22 mouse cellular contexts compared by ENCODE assay signal in genomic region chr12:83392011-83392410, GRCm38 (mm10).
DNase-seq lines count a peak whose midpoint lies in the region; ATAC-seq and TF ChIP-seq lines count a peak whose summit lies in the region.
"Had no signal": no experiment of that assay in that cellular context is flagged by ENCODE, and none has a peak within 500 bp of the region (broad histone marks: within the 10 kb centered on the region; RNA-seq: fewer than 3 reads in every experiment).

No protein-coding gene starts in this region.

- no peak overlapping the region for H3K9ac ChIP-seq in midbrain, embryonic 11.5 days (ENCODE audit: low read length)
- H3K9ac ChIP-seq: embryonic facial prominence, embryonic 13.5 days; embryonic facial prominence, embryonic 15.5 days; forebrain, embryonic 12.5 days had no signal

- ATAC-seq in midbrain, embryonic 11.5 days (ENCODE audit: low FRiP score), result no peak
- ATAC-seq: forebrain, embryonic 14.5 days; forebrain, embryonic 16.5 days had no signal

- no peaks in the 10 kb centered on the region for H3K4me1 ChIP-seq in midbrain, embryonic 11.5 days (ENCODE audit: control insufficient read depth, insufficient read depth, low read length)
- H3K4me1 ChIP-seq: embryonic facial prominence, embryonic 13.5 days; embryonic facial prominence, embryonic 15.5 days had no signal

- TF ChIP-seq CTCF in brain, embryonic 14.5 days (IDR thresholded peaks at IDR 0.05; ENCODE audit: borderline replicate concordance, extremely low read depth, insufficient read depth, insufficient read length), result no peak

- H3K4me3 ChIP-seq in midbrain, embryonic 11.5 days (ENCODE audit: low read depth, low read length), result no peak overlapping the region
- H3K4me3 ChIP-seq: embryonic facial prominence, embryonic 13.5 days; embryonic facial prominence, embryonic 15.5 days; erythroblast, embryonic 14.5 days; forebrain, embryonic 10.5 days; forebrain, embryonic 12.5 days had no signal

- no peak for TF ChIP-seq POLR2A in brain, embryonic 14.5 days (IDR thresholded peaks at IDR 0.05; ENCODE audit: borderline replicate concordance, extremely low read depth, insufficient read depth, insufficient read length, poor library complexity, severe bottlenecking)

- no peaks in the 10 kb centered on the region for H3K9me3 ChIP-seq in midbrain, embryonic 11.5 days (ENCODE audit: control insufficient read depth, low read length)
- H3K9me3 ChIP-seq: embryonic facial prominence, embryonic 13.5 days; embryonic facial prominence, embryonic 15.5 days; forebrain, embryonic 10.5 days; forebrain, embryonic 12.5 days had no signal

- DNase-seq in adrenal gland, adult 2 months, result peak; percentile 43
- no peak for DNase-seq in adrenal gland, adult 8-10 months
- peak; percentile 43 for DNase-seq in adrenal gland, postnatal 14 days
- DNase-seq in adrenal gland, postnatal 25 days, result no peak
- DNase-seq in brain, embryonic 14.5 days (ENCODE audit: low read depth), result peak; percentile 37
- peak; percentile 37 for DNase-seq in retina, postnatal 1 day
- DNase-seq in midbrain, embryonic 11.5 days (ENCODE audit: low spot score, missing footprints), result no peak
- no peak for DNase-seq in yolk sac, embryonic 10.5 days (ENCODE audit: low spot score)
- DNase-seq: cerebellum, adult 11 months; cerebellum, adult 18-20 months; cerebellum, adult 8-10 months; cerebellum, adult 9-11 months; cerebellum, postnatal 14 days; cerebellum, postnatal 36 days; embryo, embryonic 11 days had no signal

- no peak overlapping the region for H3K4me2 ChIP-seq in midbrain, embryonic 11.5 days
- H3K4me2 ChIP-seq: embryonic facial prominence, embryonic 13.5 days; embryonic facial prominence, embryonic 15.5 days; forebrain, embryonic 12.5 days had no signal

- H3K27me3 ChIP-seq in midbrain, embryonic 11.5 days (ENCODE audit: control insufficient read depth, insufficient read depth, low read length), result no peaks in the 10 kb centered on the region
- H3K27me3 ChIP-seq: embryonic facial prominence, embryonic 13.5 days; embryonic facial prominence, embryonic 15.5 days; forebrain, embryonic 12.5 days had no signal

- 89% methylated on average over 16 of the region's 16 CpGs for WGBS in midbrain, embryonic 11.5 days

- H3K27ac ChIP-seq in midbrain, embryonic 11.5 days (ENCODE audit: low read depth, low read length), result no peak overlapping the region
- H3K27ac ChIP-seq: embryonic facial prominence, embryonic 13.5 days; embryonic facial prominence, embryonic 15.5 days; forebrain, embryonic 10.5 days; forebrain, embryonic 12.5 days had no signal

- no peaks in the 10 kb centered on the region for H3K36me3 ChIP-seq in midbrain, embryonic 11.5 days (ENCODE audit: control insufficient read depth, insufficient read depth, low read length)
- H3K36me3 ChIP-seq: embryonic facial prominence, embryonic 13.5 days; embryonic facial prominence, embryonic 15.5 days; forebrain, embryonic 10.5 days; forebrain, embryonic 12.5 days had no signal

Comparison
In these comparisons a context has a peak if more than half of its experiments do, and no peak if none do; other contexts are left out.
1. DNase-seq: peak in adrenal gland, adult 2 months (single experiment), adrenal gland, postnatal 14 days (single experiment), brain, embryonic 14.5 days (single experiment) and retina, postnatal 1 day (single experiment); none in adrenal gland, adult 8-10 months (single experiment), adrenal gland, postnatal 25 days (single experiment), midbrain, embryonic 11.5 days (single experiment) and yolk sac, embryonic 10.5 days (single experiment).